Mouse (Mus musculus): ENCODE results near the gene Actl7b. TPM values are rescaled to one million over a fixed set of nuclear protein-coding genes. Genes with fewer than 3 reads are reported as not detected.

Gene Actl7b
- total and polyA plus RNA-seq, 3 experiments: not detected

DNA sequence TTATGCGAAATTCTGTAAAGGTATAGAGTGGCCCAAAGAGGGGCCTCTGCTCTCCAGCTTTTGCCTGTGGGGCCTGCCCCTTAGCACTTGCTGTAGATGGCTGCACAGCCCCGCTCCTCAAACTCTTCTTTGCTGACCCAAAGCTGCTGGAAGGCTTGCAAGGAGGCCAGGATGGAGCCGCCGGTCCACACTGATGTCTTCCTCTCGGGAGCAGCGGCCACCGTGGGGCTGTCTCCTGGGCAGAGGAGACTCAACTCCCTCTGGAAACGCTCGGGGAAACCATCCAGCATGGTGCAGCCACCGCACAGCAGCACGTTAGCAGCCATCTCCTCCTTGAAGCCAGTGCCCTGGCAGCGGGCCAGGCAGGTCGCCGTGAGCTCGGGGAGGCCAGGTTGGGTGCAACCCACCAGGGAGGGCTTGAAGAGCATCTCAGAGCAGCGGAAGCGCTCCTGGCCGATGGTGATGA is 1.2 kb downstream of the Actl7b start, which contains the start of gene Gm26657:
Gene Gm26657 (plus strand): TSS at position 51 of the 466 bp plus-strand sequence.
- H3K27me3 ChIP-seq (ENCODE audit: control insufficient read depth in 1 of 2, insufficient read depth in 2 of 2, low read length in 2 of 2): no peaks in the 10 kb centered on the region
- H3K36me3 ChIP-seq (ENCODE audit: control insufficient read depth in 1 of 2, insufficient read depth in 2 of 2, low read length in 2 of 2): no peaks in the 10 kb centered on the region
- no peaks in the 10 kb centered on the region for H3K4me1 ChIP-seq (ENCODE audit: control insufficient read depth in 1 of 2, insufficient read depth in 2 of 2, low read length in 2 of 2)
- no peaks in the 10 kb centered on the region for H3K79me2 ChIP-seq (ENCODE audit: control insufficient read depth, insufficient read depth, low read length, poor library complexity)
- H3K4me3 ChIP-seq (ENCODE audit: control insufficient read depth in 1 of 2, insufficient read depth in 1 of 2, low read depth in 2 of 2, low read length in 2 of 2): no peak within 1 kb of the TSS
- H3K9ac ChIP-seq (ENCODE audit: control insufficient read depth, low read depth, low read length, poor library complexity, severe bottlenecking): no peak within 1 kb of the TSS
- no peak for DNase-seq (ENCODE audit: low read depth, low spot score)
- no peaks in the 10 kb centered on the region for H3K9me3 ChIP-seq (replicated peaks; ENCODE audit: insufficient read depth, low read length)
- no peak within 1 kb of the TSS for H3K27ac ChIP-seq (ENCODE audit: control insufficient read depth, low read depth, low read length)
- TF ChIP-seq SIN3A (IDR thresholded peaks at IDR 0.05; ENCODE audit: low read length): no peak
- no peak for TF ChIP-seq POLR2A (IDR thresholded peaks at IDR 0.05; ENCODE audit: control insufficient read depth in 1 of 2, insufficient read depth in 1 of 2, low read depth in 1 of 2, low read length in 2 of 2, poor library complexity in 1 of 2)
- TF ChIP-seq MAZ (IDR thresholded peaks at IDR 0.05; ENCODE audit: low read depth, low read length): no peak
- TF ChIP-seq JUND (IDR thresholded peaks at IDR 0.05; ENCODE audit: low read depth, low read length): no peak
- no peak for TF ChIP-seq NRF1 (IDR thresholded peaks at IDR 0.05; ENCODE audit: insufficient read depth, low read depth, low read length, poor library complexity, severe bottlenecking)
- no peak for TF ChIP-seq MYC (IDR thresholded peaks at IDR 0.05; ENCODE audit: low read depth, low read length)
- no peak for TF ChIP-seq MAX (IDR thresholded peaks at IDR 0.05; ENCODE audit: low read length)
- no peak for TF ChIP-seq SMC3 (IDR thresholded peaks at IDR 0.05; ENCODE audit: low read depth, low read length)
- TF ChIP-seq USF1 (IDR thresholded peaks at IDR 0.05; ENCODE audit: low read depth, low read length): no peak
- no peak for TF ChIP-seq ZMIZ1 (IDR thresholded peaks at IDR 0.05; ENCODE audit: low read depth, low read length)
- TF ChIP-seq ZNF384 (IDR thresholded peaks at IDR 0.05; ENCODE audit: low read depth, low read length): no peak
- TF ChIP-seq NELFE (IDR thresholded peaks at IDR 0.05; ENCODE audit: low read depth, low read length): no peak
- no peak for TF ChIP-seq ETS1 (IDR thresholded peaks at IDR 0.05; ENCODE audit: low read depth, low read length)
- TF ChIP-seq TAL1 (IDR thresholded peaks at IDR 0.05; ENCODE audit: low read length): no peak

DNA sequence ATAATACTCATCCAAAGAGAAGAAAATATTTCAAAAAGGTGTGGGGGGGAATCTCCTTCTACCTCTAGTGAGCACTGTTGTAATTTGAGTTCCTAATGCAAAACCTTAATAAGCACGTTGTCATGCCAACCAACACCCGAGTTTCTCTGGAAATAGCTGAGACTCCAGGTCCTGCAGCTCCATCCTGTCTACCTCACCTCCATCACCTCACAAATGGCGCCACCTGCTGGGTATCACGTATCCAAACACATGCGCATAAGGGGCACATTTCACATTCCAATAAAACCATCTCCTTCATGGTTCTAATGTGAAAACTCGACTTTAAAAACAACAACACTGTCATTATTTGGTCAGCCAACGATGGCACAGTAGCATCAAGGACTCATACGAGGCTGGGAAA is 15.4 kb downstream of the Actl7b start:
- Histone ChIP-seq H3K27me3 (ENCODE audit: control insufficient read depth in 1 of 2, insufficient read depth in 2 of 2, low read length in 2 of 2) (no peaks in the 10 kb centered on the region; a peak in 1 of 4 replicates), H3K4me3 (ENCODE audit: control insufficient read depth in 1 of 2, insufficient read depth in 1 of 2, low read depth in 2 of 2, low read length in 2 of 2) (no peak overlapping the region), H3K27ac (ENCODE audit: control insufficient read depth, low read depth, low read length) (no peak overlapping the region), H3K36me3 (ENCODE audit: control insufficient read depth in 1 of 2, insufficient read depth in 2 of 2, low read length in 2 of 2) (no peaks in the 10 kb centered on the region), H3K4me1 (ENCODE audit: control insufficient read depth in 1 of 2, insufficient read depth in 2 of 2, low read length in 2 of 2) (no peaks in the 10 kb centered on the region), H3K9me3 (replicated peaks; ENCODE audit: insufficient read depth, low read length) (no peaks in the 10 kb centered on the region), H3K79me2 (ENCODE audit: control insufficient read depth, insufficient read depth, low read length, poor library complexity) (no peaks in the 10 kb centered on the region), H3K9ac (ENCODE audit: control insufficient read depth, low read depth, low read length, poor library complexity, severe bottlenecking) (no peak overlapping the region)
- TF ChIP-seq ZKSCAN1 (IDR thresholded peaks at IDR 0.05; ENCODE audit: low read depth, low read length) (no peak), MEF2A (IDR thresholded peaks at IDR 0.05; ENCODE audit: extremely low read depth, insufficient replicate concordance, low read depth, low read length, poor library complexity, severe bottlenecking) (no peak), SMC3 (IDR thresholded peaks at IDR 0.05; ENCODE audit: low read depth, low read length) (peak; percentile 31), CTCF (IDR thresholded peaks at IDR 0.05 in 2 of 3, conservative IDR thresholded peaks at IDR 0.05 in 1 of 3; ENCODE audit: control insufficient read depth in 1 of 3, insufficient read depth in 1 of 3, low read depth in 2 of 3, low read length in 3 of 3, poor library complexity in 1 of 3, severe bottlenecking in 1 of 3) (peak; percentile 53 to 64 (median 55)), RAD21 (IDR thresholded peaks at IDR 0.05; ENCODE audit: low read depth, low read length) (peak; percentile 39)
- DNase-seq (ENCODE audit: low read depth, low spot score): peak; percentile 47
